Mouse (Mus musculus): Measurements from ENCODE around the gene Setd1a.

GRCm38 (mm10) chr7:127772557-127772956 lies 3.9 kb upstream of the Setd1a start:
- no peak for TF ChIP-seq POLR2A (IDR thresholded peaks at IDR 0.05; ENCODE audit: insufficient read depth, low read depth, low read length)
- no peak for TF ChIP-seq CTCF (IDR thresholded peaks at IDR 0.05)
